Mouse (Mus musculus) midbrain, embryonic 15.5 days (tissue): ENCODE measurements around the gene Birc7. TPM values are rescaled to one million over a fixed set of nuclear protein-coding genes. Genes with fewer than 3 reads are reported as not detected.

ENCODE experiments used
- ATAC-seq: fragments of 200-750 bp; cut with Nextera tagmentation; replicated peaks from 2 replicates; pipeline ENCODE4 v1.8.0; 2017; ENCODE audit warnings: moderate TSS enrichment
- H3K27ac ChIP-seq: fragments of 300-500 bp; sonication (generic); 2 replicates; pipeline ENCODE4 v1.5.1; 2015; ENCODE audit warnings: mild to moderate bottlenecking, inconsistent platforms
- H3K27me3 ChIP-seq: fragments of 300-500 bp; sonication (generic); replicated peaks from 2 replicates; pipeline ENCODE4 v1.6.1; 2015; ENCODE audit warnings: inconsistent platforms
- H3K36me3 ChIP-seq: fragments of 300-500 bp; sonication (generic); replicated peaks from 2 replicates; pipeline ENCODE4 v1.6.1; 2015; ENCODE audit warnings: inconsistent platforms
- H3K4me1 ChIP-seq: fragments of 300-500 bp; sonication (generic); 2 replicates; pipeline ENCODE4 v1.6.1; 2015; ENCODE audit warnings: inconsistent platforms
- H3K4me2 ChIP-seq: fragments of 300-500 bp; sonication (generic); 2 replicates; pipeline ENCODE4 v1.6.1; 2015; ENCODE audit warnings: inconsistent platforms, mild to moderate bottlenecking, moderate library complexity
- H3K4me3 ChIP-seq: fragments of 300-500 bp; sonication (generic); 2 replicates; pipeline ENCODE4 v1.5.1; 2015; ENCODE audit warnings: mild to moderate bottlenecking, inconsistent platforms
- H3K9ac ChIP-seq: fragments of 300-500 bp; sonication (generic); 2 replicates; pipeline ENCODE4 v1.6.1; 2015; ENCODE audit warnings: mild to moderate bottlenecking, inconsistent platforms
- H3K9me3 ChIP-seq: fragments of 300-500 bp; sonication (generic); 2 replicates; pipeline ENCODE4 v1.6.1; 2016; ENCODE audit warnings: inconsistent platforms
- WGBS: fragments of 180-500 bp; shearing (Covaris S2); methylation state at CpG from one replicate; pipeline ENCODE4 v1.1.7; 2015; ENCODE audit warnings: mixed read lengths; 5-methylcytosine and 5-hydroxymethylcytosine counted together
- polyA plus RNA-seq: library from polyadenylated mRNA; unstranded; fragments of >200 nt; fragmentation: Nextera tagmentation; extraction: Ambion mirVana; gene quantifications from 2 replicates; pipeline ENCODE4 v1.2.1, GENCODE M21; 2015

Birc7 gene
- polyA plus RNA-seq, 1 experiment from 2014 or later = 0.10 TPM

GRCm38 (mm10) chr2:180919913-180920809 is 8.7 kb upstream of the Birc7 start:
- Histone ChIP-seq H3K9me3 (no peaks in the 10 kb centered on the region), H3K27me3 (no peaks in the 10 kb centered on the region), H3K27ac (peak overlapping the region; percentile 77), H3K4me2 (peak overlapping the region; percentile 75), H3K36me3 (peaks cover 19% of the 10 kb centered on the region; the same call in 1 of the 2 replicates), H3K4me1 (peaks cover 38% of the 10 kb centered on the region), H3K9ac (peak overlapping the region; percentile 93), H3K4me3 (peak overlapping the region; percentile 84)
- under 1% methylated on average over 61 of the region's 61 CpGs for WGBS
- peak; percentile 70 for ATAC-seq

- peak; percentile 94 for ATAC-seq
These were observed 7.9 kb upstream of the Birc7 start, which contains the start of gene Ythdf1 for GRCm38 (mm10) chr2:180920810-180921400. TSS of gene Ythdf1 (minus strand) at chr2:180920949.

GRCm38 (mm10) chr2:180922739-180923138 is 6.1 kb upstream of the Birc7 start:
- peaks cover 7% of the 10 kb centered on the region; the same call in 1 of the 2 replicates for H3K36me3 ChIP-seq
- no peak for ATAC-seq
- H3K4me2 ChIP-seq = no peak overlapping the region
- no peak overlapping the region for H3K4me3 ChIP-seq
- peaks cover 25% of the 10 kb centered on the region for H3K4me1 ChIP-seq
- no peak overlapping the region for H3K9ac ChIP-seq
- no peaks in the 10 kb centered on the region for H3K9me3 ChIP-seq
- H3K27ac ChIP-seq = no peak overlapping the region
- WGBS = 90% methylated on average over 6 of the region's 6 CpGs
- H3K27me3 ChIP-seq = no peaks in the 10 kb centered on the region

More at GRCm38 (mm10) chr2:180920810-180921400, 7.9 kb upstream of the Birc7 start, which contains the start of gene Ythdf1:
- Histone ChIP-seq H3K27ac (peak within 1 kb of the TSS; percentile 77), H3K27me3 (no peaks in the 10 kb centered on the region), H3K4me2 (peak within 1 kb of the TSS; percentile 75), H3K36me3 (peaks cover 14% of the 10 kb centered on the region; the same call in 1 of the 2 replicates), H3K4me1 (peaks cover 34% of the 10 kb centered on the region), H3K9me3 (no peaks in the 10 kb centered on the region), H3K9ac (peak within 1 kb of the TSS; percentile 93), H3K4me3 (peak within 1 kb of the TSS; percentile 84)
- under 1% methylated on average over 50 of the region's 56 CpGs for WGBS

- no peaks in the 10 kb centered on the region for H3K36me3 ChIP-seq
- no peaks in the 10 kb centered on the region for H3K27me3 ChIP-seq
These were observed 3.6 kb upstream of the Birc7 start for GRCm38 (mm10) chr2:180925176-180925575.

GRCm38 (mm10) chr2:180932418-180932817 is 3.6 kb downstream of the Birc7 start:
- no peaks in the 10 kb centered on the region for H3K4me1 ChIP-seq
- H3K27me3 ChIP-seq = no peaks in the 10 kb centered on the region
- no peaks in the 10 kb centered on the region for H3K9me3 ChIP-seq
- ATAC-seq = no peak
- no peak overlapping the region for H3K27ac ChIP-seq
- 0 out of 2 replicates have a peak, but pooled peaks cover 4% of the 10 kb centered on the region for H3K36me3 ChIP-seq
- WGBS = 80% methylated on average over 1 of the region's 1 CpGs
- no peak overlapping the region for H3K4me3 ChIP-seq
- no peak overlapping the region for H3K4me2 ChIP-seq
- H3K9ac ChIP-seq = no peak overlapping the region

More at GRCm38 (mm10) chr2:180925176-180925575, 3.6 kb upstream of the Birc7 start:
- Histone ChIP-seq H3K4me1 (peaks cover 6% of the 10 kb centered on the region; the same call in 1 of the 2 replicates), H3K4me3 (no peak overlapping the region), H3K4me2 (no peak overlapping the region), H3K9me3 (no peaks in the 10 kb centered on the region), H3K27ac (no peak overlapping the region), H3K9ac (no peak overlapping the region)
- WGBS = 3% methylated on average over 4 of the region's 4 CpGs
- ATAC-seq = no peak

GRCm38 (mm10) chr2:180940187-180940586 is 11.4 kb downstream of the Birc7 start:
- no peak for ATAC-seq
- H3K27ac ChIP-seq = no peak overlapping the region

GRCm38 (mm10) chr2:180941869-180942268 is 13.0 kb downstream of the Birc7 start:
- H3K9me3 ChIP-seq = no peaks in the 10 kb centered on the region
- H3K4me1 ChIP-seq = no peaks in the 10 kb centered on the region
- no peak overlapping the region for H3K4me2 ChIP-seq
- ATAC-seq = no peak
- no peaks in the 10 kb centered on the region for H3K27me3 ChIP-seq
- no peak overlapping the region for H3K4me3 ChIP-seq
- H3K36me3 ChIP-seq = 0 out of 2 replicates have a peak, but pooled peaks cover 6% of the 10 kb centered on the region
- no peak overlapping the region for H3K27ac ChIP-seq
- no peak overlapping the region for H3K9ac ChIP-seq

More at GRCm38 (mm10) chr2:180940187-180940586, 11.4 kb downstream of the Birc7 start:
- Histone ChIP-seq H3K27me3 (no peaks in the 10 kb centered on the region), H3K4me3 (no peak overlapping the region), H3K9me3 (no peaks in the 10 kb centered on the region), H3K4me2 (no peak overlapping the region), H3K9ac (no peak overlapping the region), H3K4me1 (no peaks in the 10 kb centered on the region), H3K36me3 (0 out of 2 replicates have a peak, but pooled peaks cover 10% of the 10 kb centered on the region)

- H3K9me3 ChIP-seq = no peaks in the 10 kb centered on the region
- peaks cover 36% of the 10 kb centered on the region for H3K4me1 ChIP-seq
- no peak overlapping the region for H3K4me2 ChIP-seq
- no peak overlapping the region for H3K27ac ChIP-seq
- H3K9ac ChIP-seq = no peak overlapping the region
- H3K4me3 ChIP-seq = no peak overlapping the region
- no peak for ATAC-seq
- 21% methylated on average over 1 of the region's 1 CpGs for WGBS
- H3K36me3 ChIP-seq = no peaks in the 10 kb centered on the region
- no peaks in the 10 kb centered on the region for H3K27me3 ChIP-seq
These were observed 21.1 kb downstream of the Birc7 start for GRCm38 (mm10) chr2:180949947-180950346.

GRCm38 (mm10) chr2:180952731-180953171 is 23.9 kb downstream of the Birc7 start:
- Histone ChIP-seq H3K27me3 (no peaks in the 10 kb centered on the region), H3K9me3 (no peaks in the 10 kb centered on the region), H3K4me2 (peak overlapping the region; percentile 75), H3K9ac (no peak overlapping the region), H3K4me1 (peaks cover 38% of the 10 kb centered on the region), H3K4me3 (peak overlapping the region; percentile 60), H3K36me3 (no peaks in the 10 kb centered on the region), H3K27ac (peak overlapping the region; percentile 87)
- WGBS = 4% methylated on average over 9 of the region's 9 CpGs
- ATAC-seq = peak; percentile 43

- Histone ChIP-seq H3K36me3 (no peaks in the 10 kb centered on the region), H3K4me3 (peak overlapping the region; percentile 60), H3K9ac (peak overlapping the region; percentile 66), H3K27ac (peak overlapping the region; percentile 87), H3K9me3 (no peaks in the 10 kb centered on the region), H3K4me2 (peak overlapping the region; percentile 75), H3K27me3 (no peaks in the 10 kb centered on the region), H3K4me1 (peaks cover 38% of the 10 kb centered on the region)
- WGBS = 4% methylated on average over 2 of the region's 2 CpGs
- no peak for ATAC-seq
These were observed 24.8 kb downstream of the Birc7 start for GRCm38 (mm10) chr2:180953638-180954037.

- Histone ChIP-seq H3K4me1 (peaks cover 38% of the 10 kb centered on the region), H3K36me3 (no peaks in the 10 kb centered on the region), H3K4me3 (peak within 1 kb of the TSS; percentile 60), H3K9me3 (no peaks in the 10 kb centered on the region), H3K27ac (peak within 1 kb of the TSS; percentile 87), H3K9ac (peak within 1 kb of the TSS; percentile 66), H3K27me3 (no peaks in the 10 kb centered on the region), H3K4me2 (peak within 1 kb of the TSS; percentile 75)
- peak; percentile 93 for ATAC-seq
- under 1% methylated on average over 52 of the region's 52 CpGs for WGBS
These were observed 25.5 kb downstream of the Birc7 start, which contains the start of gene Nkain4 for GRCm38 (mm10) chr2:180954061-180955047. TSS of gene Nkain4 (minus strand) at chr2:180954699.
